Mouse (Mus musculus): ENCODE results near the gene Olfr374.

Gene Olfr374

GRCm38 (mm10) chr8:72135446-72136301 is 28.8 kb downstream of the Olfr374 start:
- in situ Hi-C loops (cut with MboI), result no loop called here

DNA sequence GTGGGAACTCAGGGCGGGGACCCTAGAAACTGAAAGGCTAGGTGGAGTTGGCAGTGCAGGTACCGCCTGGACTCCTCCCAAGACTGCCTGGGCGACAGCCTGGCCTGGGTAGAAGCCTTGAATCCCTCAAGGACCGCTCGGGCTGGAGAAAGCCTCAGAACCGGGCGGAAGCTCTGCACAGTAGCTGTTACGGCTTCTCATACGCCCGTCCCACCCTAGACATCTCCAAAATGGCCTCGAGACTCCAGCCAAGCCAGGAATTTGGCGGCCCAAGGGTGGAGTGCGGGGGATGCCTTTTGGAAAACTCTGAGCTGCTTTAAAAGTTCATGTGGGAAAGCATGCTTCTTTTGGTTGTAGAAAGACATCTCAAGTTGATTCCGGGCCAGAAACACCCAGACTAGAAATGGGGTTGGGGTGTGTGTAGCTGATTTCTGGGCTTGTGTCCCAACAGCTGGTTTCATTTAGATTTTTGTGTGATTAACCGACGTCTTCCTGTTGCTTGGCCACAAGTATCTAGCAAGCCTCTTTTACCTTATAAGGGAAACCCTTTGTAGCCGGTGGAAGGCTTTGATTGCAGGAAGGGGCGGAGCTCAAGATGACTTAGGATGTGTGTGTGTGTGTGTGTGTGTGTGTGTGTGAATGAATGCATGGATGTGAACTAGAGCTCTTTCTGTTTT is 29.6 kb downstream of the Olfr374 start:
- in situ Hi-C loops (cut with MboI), result no loop called here

DNA sequence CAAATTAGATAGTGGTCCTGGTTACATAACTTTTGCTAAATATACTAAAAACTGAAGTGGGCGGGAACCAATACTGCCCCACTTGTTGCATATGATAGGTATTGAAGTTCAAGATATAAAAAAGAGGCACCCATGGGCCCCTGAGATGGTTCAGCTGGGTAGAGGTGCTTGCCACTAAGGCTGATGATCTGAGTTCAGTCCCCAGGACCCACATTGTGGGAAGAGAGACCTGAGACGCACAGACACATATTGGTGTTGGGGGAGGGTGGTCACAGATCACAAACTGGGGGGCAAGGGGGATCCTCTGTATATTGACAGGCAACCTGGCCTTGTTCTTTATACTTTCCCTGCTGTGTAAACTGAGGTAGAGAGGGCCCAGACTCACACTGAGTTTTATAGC is 30.6 kb downstream of the Olfr374 start:
- in situ Hi-C loops (cut with MboI), result no loop called here

- in situ Hi-C loops (cut with MboI), result no loop called here
Measured at GRCm38 (mm10) chr8:72138456-72138855, 31.6 kb downstream of the Olfr374 start.

DNA sequence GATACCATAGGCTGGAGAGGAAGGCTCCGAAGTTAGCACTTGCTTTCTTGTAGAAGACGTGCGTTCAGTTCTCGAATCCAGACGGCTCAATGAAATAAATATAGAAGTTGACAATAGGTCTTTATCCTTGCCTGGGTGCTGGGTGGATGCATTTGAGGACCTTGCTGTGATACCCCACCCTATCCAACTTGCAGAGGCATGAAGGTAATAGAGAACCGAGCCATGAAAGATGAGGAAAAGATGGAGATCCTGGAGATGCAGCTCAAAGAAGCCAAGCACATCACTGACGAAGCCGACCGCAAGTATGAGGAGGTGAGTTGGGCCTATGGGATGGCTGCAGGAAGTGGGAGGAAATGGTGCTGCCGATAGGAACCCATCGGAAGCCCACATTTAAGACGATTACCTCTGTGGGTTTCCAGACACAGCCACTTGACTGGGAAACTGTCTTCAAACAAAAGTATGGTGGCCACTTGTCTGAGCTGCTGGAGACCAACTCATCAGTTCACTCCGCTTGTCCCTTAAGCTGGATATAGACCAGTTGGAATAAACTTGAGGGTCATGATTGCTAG is 36.5 kb downstream of the Olfr374 start:
- in situ Hi-C loops (cut with MboI), result no loop called here

GRCm38 (mm10) chr8:72144345-72144975 is 37.6 kb downstream of the Olfr374 start:
- in situ Hi-C loops (cut with MboI), result no loop called here

GRCm38 (mm10) chr8:72145511-72145910 is 38.7 kb downstream of the Olfr374 start:
- in situ Hi-C loops (cut with MboI), result no loop called here

GRCm38 (mm10) chr8:72146056-72146455 is 39.2 kb downstream of the Olfr374 start:
- in situ Hi-C loops (cut with MboI), result no loop called here

GRCm38 (mm10) chr8:72146556-72146955 is 39.7 kb downstream of the Olfr374 start:
- in situ Hi-C loops (cut with MboI), result no loop called here

- in situ Hi-C loops (cut with MboI), result no loop called here
Measured at GRCm38 (mm10) chr8:72147266-72147665, 40.4 kb downstream of the Olfr374 start.

DNA sequence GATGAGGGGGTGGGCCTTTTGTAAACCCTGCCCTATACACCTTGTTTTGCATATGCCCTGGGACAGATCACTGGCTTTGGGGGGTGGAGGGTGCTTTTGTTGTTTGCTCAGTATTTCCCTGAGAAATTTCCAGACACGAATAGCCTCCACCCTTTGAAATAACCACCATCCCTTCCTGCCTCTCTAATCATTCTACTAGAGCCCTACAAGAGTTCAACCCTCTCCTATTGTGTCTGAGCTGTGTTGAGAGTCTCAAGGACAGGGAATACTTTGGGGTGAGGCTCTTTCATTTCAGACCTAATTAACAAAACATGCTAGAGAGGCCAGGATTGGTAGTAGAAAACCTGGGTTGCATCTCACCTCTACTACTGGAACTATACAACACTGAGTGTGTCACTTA is 42.2 kb downstream of the Olfr374 start:
- in situ Hi-C loops (cut with MboI), result no loop called here

DNA sequence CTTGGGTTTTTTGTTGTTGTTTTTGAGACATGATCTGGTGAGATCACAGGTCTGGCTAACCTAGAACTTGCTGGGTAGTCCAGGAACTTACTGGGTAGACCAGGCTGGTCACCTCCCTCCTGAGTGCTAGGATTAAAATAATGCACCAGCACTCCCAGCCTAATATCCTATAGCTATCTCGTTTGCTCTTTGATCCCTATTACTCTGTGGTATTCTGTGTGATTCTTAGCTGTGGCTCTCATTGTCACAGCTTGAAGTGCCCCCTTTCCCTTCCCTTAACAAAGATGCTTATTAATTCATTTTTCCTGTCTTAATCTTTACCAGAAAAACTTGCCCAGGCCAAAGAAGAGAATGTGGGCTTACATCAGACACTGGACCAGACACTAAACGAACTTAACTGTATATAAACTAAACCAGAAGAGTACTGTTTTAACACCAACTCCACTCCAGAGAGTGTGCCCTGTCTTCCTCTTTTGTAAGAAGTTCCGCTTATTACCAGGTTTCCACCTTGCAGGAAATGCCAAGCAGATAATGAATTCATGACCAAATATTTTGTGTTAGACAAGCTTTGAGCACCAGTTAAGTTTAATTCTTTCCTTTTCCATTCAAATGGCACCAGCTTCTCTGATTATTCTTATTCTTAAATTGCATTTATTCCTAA is 44.7 kb downstream of the Olfr374 start:
- in situ Hi-C loops (cut with MboI), result no loop called here

GRCm38 (mm10) chr8:72153382-72153781 is 46.5 kb downstream of the Olfr374 start:
- in situ Hi-C loops (cut with MboI), result no loop called here

DNA sequence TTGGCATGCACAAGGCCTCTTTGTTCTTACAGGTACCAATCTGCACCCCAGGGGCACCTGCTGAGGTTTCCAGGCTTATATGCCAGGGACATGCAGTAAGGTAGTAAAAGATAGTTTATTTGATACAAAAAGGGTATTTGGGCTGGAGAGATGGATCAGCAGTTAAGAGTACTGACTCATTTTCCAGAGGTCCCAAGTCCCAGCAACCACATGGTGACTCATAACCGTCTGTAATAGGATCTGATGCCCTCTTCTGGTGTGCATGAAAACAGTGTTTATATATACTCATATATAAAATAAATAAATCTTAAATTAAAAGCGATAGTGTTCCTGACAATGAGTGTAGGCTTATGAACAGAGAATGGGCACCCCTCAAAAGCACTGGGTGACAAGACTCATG is 51.3 kb downstream of the Olfr374 start:
- in situ Hi-C loops (cut with MboI), result no loop called here

DNA sequence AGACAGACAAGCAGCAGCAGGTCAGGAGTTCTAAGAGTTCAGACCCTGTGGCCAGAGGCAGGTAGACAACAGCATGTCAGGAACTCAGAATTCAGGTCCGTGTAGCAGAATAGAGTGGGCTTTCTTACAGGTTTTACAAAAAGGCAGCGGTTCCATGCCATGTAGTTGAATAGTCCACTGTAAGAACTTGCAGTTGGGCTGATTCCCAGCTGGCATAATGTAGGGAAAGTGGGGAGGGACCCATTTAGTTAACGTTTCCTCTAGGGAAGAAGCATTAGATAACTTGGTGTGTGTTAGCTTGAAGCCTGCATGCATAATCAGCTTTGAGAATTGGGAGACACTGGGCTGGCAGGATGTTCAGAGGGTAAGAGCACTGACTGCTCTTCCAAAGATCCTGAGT is 51.9 kb downstream of the Olfr374 start:
- in situ Hi-C loops (cut with MboI), result no loop called here

DNA sequence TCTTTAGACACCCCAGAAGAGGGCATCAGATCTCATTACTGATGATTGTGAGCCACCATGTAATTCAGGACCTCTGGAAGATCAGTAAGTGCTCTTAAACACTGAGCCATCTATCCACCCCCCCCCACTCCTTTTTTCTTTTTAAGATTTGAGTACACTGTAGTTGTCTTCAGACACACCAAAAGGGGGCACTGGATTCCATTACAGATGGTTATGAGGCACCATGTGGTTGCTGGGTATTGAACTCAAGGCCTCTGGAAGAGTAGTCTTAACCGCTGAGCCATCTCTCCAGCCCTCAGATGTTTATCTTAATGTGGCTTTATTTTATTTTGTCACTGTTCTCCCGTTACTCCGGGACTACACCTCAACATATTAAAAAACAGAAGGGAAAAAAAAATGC is 53.2 kb downstream of the Olfr374 start:
- in situ Hi-C loops (cut with MboI), result no loop called here

DNA sequence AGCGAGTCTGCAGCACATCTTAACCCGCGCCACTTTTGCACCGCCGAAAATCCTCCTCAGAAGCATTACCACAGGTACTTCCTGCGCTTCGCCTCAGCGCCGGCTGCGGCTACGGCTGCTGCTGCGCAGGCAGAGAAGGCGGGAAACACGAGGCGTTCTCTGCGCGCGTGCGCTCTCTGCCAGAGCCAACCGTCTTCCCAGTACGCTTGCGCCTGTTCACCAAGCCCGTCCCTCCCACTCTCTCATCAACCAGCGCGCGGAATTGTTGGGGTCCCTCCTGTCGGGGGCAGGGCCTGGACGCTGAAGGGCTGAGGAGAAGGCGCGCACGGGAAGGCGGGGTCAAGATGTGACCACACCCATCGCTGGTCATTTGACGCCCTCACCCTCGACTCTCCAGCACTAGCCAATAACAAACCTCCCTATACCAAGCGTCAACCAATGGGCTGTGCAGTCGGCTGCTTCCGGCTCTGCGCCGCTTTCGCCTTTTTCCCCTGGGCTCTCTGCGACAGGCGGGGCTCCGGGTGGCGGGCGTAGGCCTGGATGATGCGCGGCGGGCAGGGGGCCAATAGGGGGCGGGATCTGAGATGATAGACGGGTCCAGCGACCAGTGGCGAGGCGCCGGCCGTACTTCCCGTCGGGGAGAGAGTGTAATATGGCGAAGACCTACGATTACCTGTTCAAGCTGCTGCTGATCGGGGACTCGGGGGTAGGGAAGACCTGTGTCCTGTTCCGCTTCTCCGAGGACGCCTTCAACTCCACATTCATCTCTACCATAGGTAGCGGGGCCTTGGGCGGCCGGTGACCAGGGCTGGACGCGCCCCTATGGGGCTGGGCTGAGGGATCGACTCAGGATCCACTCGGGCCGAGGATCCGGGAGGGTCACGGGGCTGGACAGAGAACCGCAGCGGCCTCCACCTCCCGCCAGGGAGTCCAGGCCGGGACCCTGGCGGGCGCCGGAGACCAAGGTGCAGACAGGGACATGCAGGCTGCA is 54.2 kb downstream of the Olfr374 start, which contains the start of gene Rab8a:
TSS of gene Rab8a (plus strand) at position 494 of the 991 bp plus-strand sequence.
- in situ Hi-C loops (cut with MboI), result no loop called here

GRCm38 (mm10) chr8:72162821-72163220 is 56.0 kb downstream of the Olfr374 start:
- in situ Hi-C loops (cut with MboI), result no loop called here
